Comparison of ENCODE assay signal across 8 mouse cellular contexts in genomic region chr15:93001346-93002001, GRCm38 (mm10).
DNase-seq lines count a peak whose midpoint lies in the region; ATAC-seq lines count a peak whose summit lies in the region.

No protein-coding gene starts in this region.

- peak overlapping the region; percentile 30; the same call in 1 of the 2 replicates for H3K9ac ChIP-seq in forebrain, embryonic 15.5 days (replicated peaks)
- H3K9ac ChIP-seq in intestine, embryonic 14.5 days (ENCODE audit: low read length) = 0 out of 2 replicates have a peak overlapping the region, but pooled peaks have one; percentile 7

- peak; percentile 27; the same call in 1 of the 2 replicates for ATAC-seq in forebrain, embryonic 15.5 days (replicated peaks)
- no peak for ATAC-seq in intestine, embryonic 14.5 days (replicated peaks; ENCODE audit: low FRiP score, low TSS enrichment, low read depth)
- ATAC-seq in cerebellum, adult (ENCODE audit: insufficient number of reproducible peaks, low FRiP score, low TSS enrichment) = no peak

- peak overlapping the region; percentile 45 for H3K4me2 ChIP-seq in forebrain, embryonic 15.5 days (replicated peaks)
- H3K4me2 ChIP-seq in intestine, embryonic 14.5 days (ENCODE audit: low read length) = peak overlapping the region; percentile 49

- H3K27ac ChIP-seq in forebrain, embryonic 15.5 days (replicated peaks) = peak overlapping the region; percentile 5; the same call in 1 of the 2 replicates
- H3K27ac ChIP-seq in intestine, embryonic 14.5 days (ENCODE audit: low read depth) = no peak overlapping the region
- peak overlapping the region; percentile 74 for H3K27ac ChIP-seq in midbrain, embryonic 10.5 days (replicated peaks)

- peak; percentile 67 for DNase-seq in ES-CJ7 (ENCODE audit: low read depth, low spot score)
- peak; percentile 51 to 86 for DNase-seq in adrenal gland, adult (ENCODE audit: inconsistent age in 2 of 2, low spot score in 1 of 2)
- peak; percentile 60 for DNase-seq in intestine, embryonic 14.5 days (ENCODE audit: low spot score)
- no peak for DNase-seq in midbrain, embryonic 10.5 days (ENCODE audit: low spot score)
- no peak for DNase-seq in urinary bladder, postnatal 36 days (ENCODE audit: low spot score in 2 of 2)
- DNase-seq in layer of hippocampus, adult 11-12 months (ENCODE audit: low spot score) = no peak

- H3K4me3 ChIP-seq in forebrain, embryonic 15.5 days = peak overlapping the region; percentile 24
- H3K4me3 ChIP-seq in intestine, embryonic 14.5 days (ENCODE audit: low read depth, low read length) = peak overlapping the region; percentile 8
- H3K4me3 ChIP-seq in midbrain, embryonic 10.5 days = peak overlapping the region; percentile 44

- no peaks in the 10 kb centered on the region for H3K27me3 ChIP-seq in forebrain, embryonic 15.5 days
- H3K27me3 ChIP-seq in intestine, embryonic 14.5 days (replicated peaks; ENCODE audit: control insufficient read depth, insufficient read depth, low read length) = no peaks in the 10 kb centered on the region
- peaks cover 8% of the 10 kb centered on the region; the same call in 1 of the 2 replicates for H3K27me3 ChIP-seq in midbrain, embryonic 10.5 days (ENCODE audit: low read depth, poor library complexity, severe bottlenecking)

- H3K4me1 ChIP-seq in forebrain, embryonic 15.5 days = peaks cover 18% of the 10 kb centered on the region
- peaks cover 19% of the 10 kb centered on the region for H3K4me1 ChIP-seq in intestine, embryonic 14.5 days (replicated peaks; ENCODE audit: control insufficient read depth, insufficient read depth, low read length)
- peaks cover 38% of the 10 kb centered on the region for H3K4me1 ChIP-seq in midbrain, embryonic 10.5 days

- 7% methylated on average over 11 of the region's 11 CpGs for WGBS in forebrain, embryonic 15.5 days
- 8% methylated on average over 11 of the region's 11 CpGs for WGBS in intestine, embryonic 14.5 days
- 13% methylated on average over 11 of the region's 11 CpGs for WGBS in midbrain, embryonic 10.5 days

- no peaks in the 10 kb centered on the region for H3K36me3 ChIP-seq in forebrain, embryonic 15.5 days
- no peaks in the 10 kb centered on the region for H3K36me3 ChIP-seq in intestine, embryonic 14.5 days (ENCODE audit: control insufficient read depth, insufficient read depth, low read length)
- no peaks in the 10 kb centered on the region for H3K36me3 ChIP-seq in midbrain, embryonic 10.5 days

- no peaks in the 10 kb centered on the region for H3K9me3 ChIP-seq in forebrain, embryonic 15.5 days
- no peaks in the 10 kb centered on the region for H3K9me3 ChIP-seq in intestine, embryonic 14.5 days (ENCODE audit: control insufficient read depth, low read length)
- H3K9me3 ChIP-seq in midbrain, embryonic 10.5 days (replicated peaks) = no peaks in the 10 kb centered on the region

Comparison
In these comparisons a context has a peak if more than half of its experiments do, and no peak if none do; other contexts are left out.
1. DNase-seq: peak in ES-CJ7 (single experiment), adrenal gland, adult (2 of 2) and intestine, embryonic 14.5 days (single experiment); none in midbrain, embryonic 10.5 days (single experiment), urinary bladder, postnatal 36 days (0 of 2) and layer of hippocampus, adult 11-12 months (single experiment).
2. Peak in every context shown above with its lines, with median percentiles within 50 percentile points of each other: H3K4me3 ChIP-seq.